Mouse (Mus musculus) kidney, adult 2 months (tissue): ENCODE results near the gene Tex21.

Experiments
- CTCF ChIP-seq: fragments of 200-500 bp; conservative IDR thresholded peaks from 2 replicates; pipeline ENCODE4 v1.5.1; 2011; ENCODE audit warnings: low read depth, mild to moderate bottlenecking, control low read depth, low read length, moderate library complexity, mixed read lengths; ENCODE audit not compliant: insufficient read depth, insufficient read length
- POLR2A ChIP-seq: fragments of 200-500 bp; IDR thresholded peaks from one replicate; pipeline ENCODE4 v1.6.1; 2011; ENCODE audit warnings: low read depth, low read length, control low read depth

- TF ChIP-seq CTCF (no peak), POLR2A (no peak)
These were observed 37.0 kb downstream of the Tex21 start for GRCm38 (mm10) chr12:76209429-76209974.
